Mouse (Mus musculus) heart, embryonic 12.5 days (tissue): ENCODE measurements around the gene Plpp1. TPM values are rescaled to one million over a fixed set of nuclear protein-coding genes. Genes with fewer than 3 reads are reported as not detected.

Source experiments
- ATAC-seq: fragments of 200-750 bp; cut with Nextera tagmentation; 2 replicates; pipeline ENCODE4 v1.8.0; 2017; ENCODE audit warnings: moderate TSS enrichment, moderate library complexity; ENCODE audit not compliant: insufficient number of reproducible peaks, low FRiP score
- H3K27ac ChIP-seq: fragments of 300-500 bp; sonication (generic); 2 replicates; pipeline ENCODE4 v1.5.1; 2016; ENCODE audit warnings: mild to moderate bottlenecking, moderate library complexity; ENCODE audit not compliant: poor library complexity, severe bottlenecking
- H3K27me3 ChIP-seq: fragments of 300-500 bp; sonication (generic); replicated peaks from 2 replicates; pipeline ENCODE4 v1.6.1; 2016; ENCODE audit warnings: mild to moderate bottlenecking, moderate library complexity
- H3K36me3 ChIP-seq: fragments of 300-500 bp; sonication (generic); 2 replicates; pipeline ENCODE4 v1.6.1; 2016; ENCODE audit warnings: mild to moderate bottlenecking, moderate library complexity
- H3K4me1 ChIP-seq: fragments of 300-500 bp; sonication (generic); replicated peaks from 2 replicates; pipeline ENCODE4 v1.6.1; 2016; ENCODE audit warnings: mild to moderate bottlenecking
- H3K4me2 ChIP-seq: fragments of 300-500 bp; sonication (generic); 2 replicates; pipeline ENCODE4 v1.6.1; 2016; ENCODE audit warnings: mild to moderate bottlenecking, moderate library complexity
- H3K4me3 ChIP-seq: fragments of 300-500 bp; sonication (generic); 2 replicates; pipeline ENCODE4 v1.5.1; 2016; ENCODE audit warnings: mild to moderate bottlenecking
- H3K9ac ChIP-seq: fragments of 300-500 bp; sonication (generic); 2 replicates; pipeline ENCODE4 v1.6.1; 2016; ENCODE audit warnings: mild to moderate bottlenecking, moderate library complexity
- H3K9me3 ChIP-seq: fragments of 300-500 bp; sonication (generic); replicated peaks from 2 replicates; pipeline ENCODE4 v1.6.1; 2016; ENCODE audit warnings: mild to moderate bottlenecking, moderate library complexity
- WGBS: fragments of 180-500 bp; shearing (Covaris S2); methylation state at CpG from one replicate; pipeline ENCODE4 v1.1.7; 2016; 5-methylcytosine and 5-hydroxymethylcytosine counted together
- polyA plus RNA-seq: library from polyadenylated mRNA; unstranded; fragments of >200 nt; fragmentation: Nextera tagmentation; extraction: Ambion mirVana; gene quantifications from 2 replicates; pipeline ENCODE4 v1.2.1, GENCODE M21; 2016

Plpp1 gene
- polyA plus RNA-seq, 1 experiment from 2014 or later, result 46.9 TPM

DNA sequence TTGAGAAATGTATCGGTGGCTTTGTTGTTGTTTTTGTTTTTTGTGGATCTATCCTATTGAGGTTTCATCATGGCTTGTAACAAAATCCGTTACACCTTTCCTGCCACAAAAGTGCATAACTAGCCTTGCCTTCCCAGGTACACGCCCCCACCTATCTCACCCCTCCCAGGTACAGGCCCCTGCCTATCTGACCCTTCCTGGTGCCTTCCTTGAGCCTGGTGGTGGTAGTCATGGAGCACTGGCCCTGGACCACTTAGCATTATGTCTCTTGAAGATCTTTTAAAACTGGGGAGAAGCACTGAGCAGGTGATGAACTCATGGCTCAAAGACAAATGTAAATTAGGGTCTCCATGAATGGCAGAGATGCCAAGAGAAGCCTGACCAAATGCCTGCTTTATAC, 61.8 kb downstream of the Plpp1 start:
- H3K27ac ChIP-seq, result peak overlapping the region; percentile 55
- H3K36me3 ChIP-seq, result peaks cover 67% of the 10 kb centered on the region
- H3K9ac ChIP-seq, result no peak overlapping the region
- no peaks in the 10 kb centered on the region; the same call in 1 of the 2 replicates for H3K9me3 ChIP-seq
- no peak overlapping the region for H3K4me3 ChIP-seq
- 82% methylated on average over 3 of the region's 3 CpGs for WGBS
- no peaks in the 10 kb centered on the region for H3K27me3 ChIP-seq
- peaks cover 14% of the 10 kb centered on the region for H3K4me1 ChIP-seq
- H3K4me2 ChIP-seq, result no peak overlapping the region
- no peak for ATAC-seq

DNA sequence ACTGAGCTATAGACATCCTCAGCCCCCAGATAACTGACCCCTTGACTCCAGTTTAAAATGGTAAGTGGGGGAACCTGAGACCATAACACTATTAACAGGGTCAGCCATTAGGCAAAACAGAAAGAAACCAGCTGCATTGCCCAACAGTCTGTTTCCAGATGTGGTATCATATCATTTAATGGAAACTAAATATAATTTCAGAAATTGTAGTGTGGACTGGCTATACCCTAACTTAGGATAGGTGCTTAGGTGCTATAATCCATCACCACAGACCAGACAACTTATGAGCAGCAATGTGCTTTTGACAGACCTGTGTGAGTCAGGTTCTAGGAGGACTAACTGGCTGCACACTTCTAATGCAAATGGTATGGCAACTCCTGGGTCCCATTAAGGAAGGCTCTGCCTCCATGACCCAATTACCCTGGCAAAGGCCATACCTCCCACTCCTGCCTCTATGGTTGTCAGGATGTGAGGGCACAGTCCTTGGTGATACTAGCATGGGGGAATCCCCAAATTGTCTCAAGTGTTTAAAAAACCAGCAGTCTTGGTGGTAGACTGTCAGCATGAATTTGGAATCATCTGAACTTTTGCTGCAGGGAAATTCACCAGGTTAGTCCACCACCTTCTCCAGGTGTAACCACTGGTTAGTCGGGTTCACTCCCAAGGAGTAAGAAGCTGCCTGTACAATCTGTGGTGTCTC, 62.5 kb downstream of the Plpp1 start:
- Histone ChIP-seq H3K4me3 (no peak overlapping the region), H3K27ac (no peak overlapping the region), H3K9ac (no peak overlapping the region), H3K9me3 (no peaks in the 10 kb centered on the region; the same call in 1 of the 2 replicates), H3K4me1 (peaks cover 14% of the 10 kb centered on the region), H3K27me3 (no peaks in the 10 kb centered on the region), H3K36me3 (peaks cover 71% of the 10 kb centered on the region), H3K4me2 (no peak overlapping the region)
- ATAC-seq, result no peak
- WGBS, result 90% methylated on average over 1 of the region's 1 CpGs

DNA sequence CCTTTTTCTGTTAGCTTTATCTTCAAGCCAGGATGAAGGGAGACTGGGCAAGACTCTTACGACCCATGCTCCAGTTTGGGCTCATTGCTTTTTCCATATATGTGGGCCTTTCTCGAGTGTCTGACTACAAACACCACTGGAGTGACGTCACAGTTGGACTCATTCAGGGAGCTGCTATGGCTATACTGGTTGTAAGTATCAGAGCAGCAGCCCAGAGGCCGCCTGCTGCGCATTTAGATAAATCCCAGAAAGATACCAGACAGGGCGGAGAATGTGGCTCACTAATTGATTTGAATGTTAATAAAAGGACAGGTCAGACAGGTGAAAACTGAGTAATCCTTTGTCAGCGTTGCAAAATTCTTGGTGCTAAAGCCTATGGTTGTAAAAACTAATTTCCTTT, 66.2 kb downstream of the Plpp1 start:
- Histone ChIP-seq H3K27me3 (no peaks in the 10 kb centered on the region), H3K9me3 (no peaks in the 10 kb centered on the region), H3K4me2 (no peak overlapping the region), H3K4me3 (no peak overlapping the region), H3K4me1 (peaks cover 13% of the 10 kb centered on the region), H3K9ac (no peak overlapping the region), H3K36me3 (peaks cover 77% of the 10 kb centered on the region), H3K27ac (no peak overlapping the region)
- 73% methylated on average over 7 of the region's 7 CpGs for WGBS
- no peak for ATAC-seq

DNA sequence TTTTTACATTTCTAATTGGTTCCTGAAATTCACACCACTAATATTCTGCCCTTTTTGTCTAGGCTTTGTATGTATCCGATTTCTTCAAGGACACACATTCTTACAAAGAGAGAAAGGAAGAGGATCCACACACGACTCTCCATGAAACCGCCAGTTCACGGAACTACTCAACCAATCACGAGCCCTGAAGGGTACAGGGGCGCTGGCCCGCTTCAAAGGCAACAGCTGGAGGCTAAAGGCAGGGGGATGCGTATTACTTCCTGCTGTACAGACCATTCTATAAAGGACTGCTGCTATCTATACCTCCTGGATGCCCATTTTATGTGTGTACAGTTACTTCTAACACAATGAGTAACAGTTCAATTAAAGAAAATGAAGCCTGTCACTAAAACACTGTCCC, 66.8 kb downstream of the Plpp1 start:
- Histone ChIP-seq H3K4me3 (no peak overlapping the region), H3K4me2 (no peak overlapping the region), H3K27ac (no peak overlapping the region), H3K36me3 (peaks cover 83% of the 10 kb centered on the region), H3K9ac (no peak overlapping the region), H3K27me3 (no peaks in the 10 kb centered on the region), H3K4me1 (peaks cover 7% of the 10 kb centered on the region), H3K9me3 (no peaks in the 10 kb centered on the region)
- 94% methylated on average over 8 of the region's 8 CpGs for WGBS
- ATAC-seq, result no peak

DNA sequence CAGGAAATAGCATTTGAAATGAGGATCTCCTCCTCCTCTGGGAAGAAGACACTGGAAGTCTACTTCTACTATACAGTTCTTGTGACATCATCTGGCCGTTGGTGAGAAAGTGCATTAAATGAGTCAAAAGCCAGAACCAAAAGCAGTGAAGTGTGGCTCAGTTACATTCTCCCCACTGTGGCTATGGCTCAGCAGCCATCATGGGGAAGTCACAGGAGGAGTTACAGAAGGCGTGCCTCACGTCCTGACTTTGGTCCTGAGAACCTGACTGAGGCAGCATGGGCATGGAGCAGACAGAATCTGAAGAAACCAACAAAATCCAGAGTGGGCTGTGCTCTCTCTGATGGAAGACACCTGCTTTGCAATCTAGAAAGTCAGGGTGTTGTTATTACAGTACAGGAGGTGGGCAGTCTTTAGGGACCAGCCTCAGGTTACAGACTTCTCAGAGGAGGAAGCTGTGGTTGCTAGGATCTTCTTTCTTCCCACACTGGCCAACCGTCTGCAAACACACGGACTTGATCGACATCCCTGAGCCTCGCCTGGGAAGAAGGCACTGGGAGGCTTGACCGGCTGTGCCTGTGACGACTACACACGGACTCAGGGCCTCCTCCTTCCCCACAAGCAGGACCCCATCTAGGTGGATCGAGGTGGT, 69.6 kb downstream of the Plpp1 start:
- no peaks in the 10 kb centered on the region for H3K27me3 ChIP-seq
- no peak for ATAC-seq
- 80% methylated on average over 11 of the region's 11 CpGs for WGBS
- H3K4me1 ChIP-seq, result no peaks in the 10 kb centered on the region
- no peak overlapping the region for H3K27ac ChIP-seq
- peaks cover 84% of the 10 kb centered on the region for H3K36me3 ChIP-seq
- H3K4me2 ChIP-seq, result no peak overlapping the region
- H3K9me3 ChIP-seq, result no peaks in the 10 kb centered on the region
- no peak overlapping the region for H3K4me3 ChIP-seq
- no peak overlapping the region for H3K9ac ChIP-seq

DNA sequence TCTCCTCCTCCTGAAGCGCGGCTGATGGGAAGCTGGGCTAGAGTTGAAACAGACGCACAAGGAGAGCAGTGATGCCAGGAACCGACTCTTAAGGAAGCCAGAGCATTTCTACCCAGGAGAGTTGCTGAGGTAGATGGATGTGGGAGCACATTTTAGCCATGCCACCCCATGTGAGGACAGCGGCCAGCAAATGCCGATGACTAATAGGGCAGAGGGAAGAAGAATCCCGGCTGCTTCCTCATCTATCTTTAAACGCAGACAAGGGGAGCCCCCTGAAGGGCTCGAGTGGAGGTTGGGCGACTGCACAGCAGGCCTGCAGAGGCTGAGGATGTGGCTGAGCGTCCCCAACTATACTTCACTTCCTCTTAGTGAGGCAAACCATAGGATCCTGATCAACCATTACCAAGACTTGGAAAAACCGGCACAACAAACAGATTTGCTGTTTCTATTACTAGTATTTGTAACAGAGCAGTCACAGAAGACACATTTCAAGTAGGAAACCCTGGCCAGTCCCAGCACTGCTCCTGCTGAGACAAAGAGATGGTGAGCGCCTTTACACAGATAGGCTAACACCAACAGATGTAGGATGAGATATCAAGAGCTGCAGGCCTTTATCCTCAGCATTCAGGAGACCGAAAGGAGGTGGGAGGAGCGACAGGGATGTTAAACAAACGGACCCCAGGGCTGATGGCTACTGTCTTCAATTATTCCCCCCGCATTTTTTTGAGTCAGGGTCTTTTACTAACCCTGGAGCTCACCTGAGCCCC, 71.1 kb downstream of the Plpp1 start:
- Histone ChIP-seq H3K4me1 (no peaks in the 10 kb centered on the region), H3K4me2 (no peak overlapping the region), H3K9ac (no peak overlapping the region), H3K27ac (no peak overlapping the region), H3K4me3 (no peak overlapping the region), H3K27me3 (no peaks in the 10 kb centered on the region), H3K9me3 (no peaks in the 10 kb centered on the region), H3K36me3 (peaks cover 77% of the 10 kb centered on the region)
- no peak for ATAC-seq
- WGBS, result 70% methylated on average over 17 of the region's 17 CpGs

DNA sequence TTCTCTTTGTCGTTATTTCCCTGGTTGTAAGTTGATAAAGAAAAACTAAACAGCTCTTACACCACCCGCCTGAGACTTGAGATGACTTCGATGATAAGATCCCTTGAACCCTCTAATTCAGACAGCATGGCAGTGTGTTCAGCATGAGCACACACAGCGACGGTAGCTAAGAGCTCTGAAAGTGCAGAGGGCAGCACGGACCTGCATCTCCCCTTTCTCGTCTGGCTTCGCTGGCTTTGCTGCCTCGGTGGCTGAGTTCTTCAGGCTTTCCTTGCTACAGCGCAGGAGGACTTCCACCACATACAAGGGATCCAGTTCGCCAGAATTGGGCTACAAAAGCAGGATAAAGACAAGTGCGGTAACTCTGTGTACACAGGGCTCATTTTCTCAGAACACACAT, 86.6 kb downstream of the Plpp1 start:
- H3K27me3 ChIP-seq, result no peaks in the 10 kb centered on the region

DNA sequence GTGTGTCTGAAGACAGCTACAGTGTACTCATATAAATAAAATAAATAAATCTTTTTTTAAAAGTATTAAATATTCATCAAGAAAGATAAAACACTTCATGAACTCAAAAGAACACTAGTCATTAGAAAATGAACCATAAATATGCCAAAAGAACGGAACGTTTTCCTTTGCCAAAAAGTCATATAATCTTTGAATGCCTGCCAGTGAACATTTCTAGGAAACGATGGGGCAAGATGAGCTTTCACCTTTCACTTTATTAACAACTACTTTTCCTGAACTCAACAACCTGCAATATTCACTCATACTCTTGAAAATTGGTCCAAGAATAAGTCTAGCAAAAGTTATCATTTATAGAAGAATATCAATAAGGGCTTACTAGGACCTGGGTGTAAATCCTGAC, 101.6 kb downstream of the Plpp1 start:
- WGBS, result 91% methylated on average over 3 of the region's 3 CpGs
- Histone ChIP-seq H3K4me1 (no peaks in the 10 kb centered on the region), H3K4me3 (no peak overlapping the region), H3K4me2 (no peak overlapping the region), H3K27ac (no peak overlapping the region), H3K36me3 (peaks cover 61% of the 10 kb centered on the region), H3K9me3 (no peaks in the 10 kb centered on the region), H3K27me3 (no peaks in the 10 kb centered on the region), H3K9ac (no peak overlapping the region)
- no peak for ATAC-seq

More for the DNA sequence above, 86.6 kb downstream of the Plpp1 start:
- Histone ChIP-seq H3K36me3 (peaks cover 72% of the 10 kb centered on the region), H3K4me3 (no peak overlapping the region), H3K9me3 (no peaks in the 10 kb centered on the region), H3K4me2 (no peak overlapping the region), H3K4me1 (no peaks in the 10 kb centered on the region), H3K9ac (no peak overlapping the region), H3K27ac (no peak overlapping the region)
- ATAC-seq, result no peak
- 90% methylated on average over 12 of the region's 12 CpGs for WGBS

DNA sequence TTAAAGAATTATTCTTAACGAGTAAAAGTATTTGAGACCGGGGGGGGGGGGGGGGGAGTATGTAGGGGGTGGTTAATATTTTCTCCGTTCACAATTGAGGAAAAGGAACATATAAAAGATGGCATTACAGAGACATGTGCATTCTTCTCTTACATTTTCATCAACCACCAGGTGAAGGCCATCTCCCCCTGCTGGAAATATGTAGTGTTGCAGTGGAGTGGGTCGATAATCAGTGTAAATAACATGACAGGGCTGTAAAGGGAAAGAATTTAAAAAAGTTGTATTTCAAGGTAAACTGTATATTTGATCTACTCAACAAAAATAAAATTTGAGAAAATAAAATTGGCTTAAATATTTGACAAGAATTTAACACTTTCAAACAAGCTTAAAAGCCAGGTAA, 109.1 kb downstream of the Plpp1 start:
- H3K27ac ChIP-seq, result no peak overlapping the region
- H3K4me3 ChIP-seq, result no peak overlapping the region
- H3K4me1 ChIP-seq, result no peaks in the 10 kb centered on the region
- no peaks in the 10 kb centered on the region for H3K9me3 ChIP-seq
- H3K9ac ChIP-seq, result no peak overlapping the region
- H3K4me2 ChIP-seq, result no peak overlapping the region
- H3K36me3 ChIP-seq, result peaks cover 51% of the 10 kb centered on the region
- H3K27me3 ChIP-seq, result no peaks in the 10 kb centered on the region
- WGBS, result 67% methylated on average over 4 of the region's 4 CpGs
- no peak for ATAC-seq

DNA sequence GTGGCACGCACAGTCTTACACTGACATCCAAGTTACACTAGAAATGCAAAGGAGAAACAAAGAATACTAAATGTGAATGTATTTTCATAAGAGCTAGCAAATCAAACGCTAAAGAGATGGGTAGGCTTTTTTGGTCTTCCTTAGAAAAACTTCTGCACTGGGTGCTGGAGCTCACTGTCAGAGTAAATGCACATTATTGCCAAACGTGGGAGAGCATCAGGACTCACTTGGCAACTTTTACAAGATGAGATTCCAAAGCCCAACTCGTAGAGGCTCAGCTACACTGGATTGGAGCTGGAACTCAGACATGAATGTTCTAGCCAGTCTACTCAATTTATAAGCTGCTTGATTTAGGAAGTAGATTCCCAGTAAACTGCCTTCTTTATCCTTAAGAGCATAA, 109.8 kb downstream of the Plpp1 start:
- 85% methylated on average over 4 of the region's 4 CpGs for WGBS
- H3K4me2 ChIP-seq, result no peak overlapping the region
- no peak for ATAC-seq

More for the DNA sequence above, 109.8 kb downstream of the Plpp1 start:
- no peak overlapping the region for H3K27ac ChIP-seq
- no peaks in the 10 kb centered on the region for H3K4me1 ChIP-seq
- H3K9me3 ChIP-seq, result no peaks in the 10 kb centered on the region
- H3K27me3 ChIP-seq, result no peaks in the 10 kb centered on the region
- no peak overlapping the region for H3K4me3 ChIP-seq
- peaks cover 44% of the 10 kb centered on the region for H3K36me3 ChIP-seq
- H3K9ac ChIP-seq, result no peak overlapping the region
